Mouse (Mus musculus): Measurements from ENCODE around the gene Dlgap4.

GRCm38 (mm10) chr2:156665620-156666196 lies 52.2 kb downstream of the Dlgap4 start:
- TF ChIP-seq GATA1 (IDR thresholded peaks at IDR 0.05; ENCODE audit: borderline replicate concordance, low read length) (no peak), FLI1 (IDR thresholded peaks at IDR 0.05; ENCODE audit: low read length) (no peak)
